Mouse (Mus musculus) lung, postnatal 0 days (tissue): ENCODE measurements around the gene Plppr3.

ENCODE experiments used
- CTCF ChIP-seq: IDR thresholded peaks from 2 replicates; pipeline ENCODE4 v1.5.1; 2016; ENCODE audit warnings: antibody characterized with exemption, mild to moderate bottlenecking
- EP300 ChIP-seq: IDR thresholded peaks from 2 replicates; pipeline ENCODE4 v1.6.1; 2016; ENCODE audit warnings: antibody characterized with exemption, mild to moderate bottlenecking, control low read depth

- TF ChIP-seq EP300 (no peak), CTCF (no peak)
These were observed 36.3 kb downstream of the Plppr3 start for GRCm38 (mm10) chr10:79838151-79838550.
